Mouse (Mus musculus): Measurements from ENCODE around the gene Zmynd10.
"Not testable (repeated sequence)": the region's sequence is repeated elsewhere in the genome, so short reads cannot be mapped to it uniquely, and the experiment has no call there.

Zmynd10 gene

DNA sequence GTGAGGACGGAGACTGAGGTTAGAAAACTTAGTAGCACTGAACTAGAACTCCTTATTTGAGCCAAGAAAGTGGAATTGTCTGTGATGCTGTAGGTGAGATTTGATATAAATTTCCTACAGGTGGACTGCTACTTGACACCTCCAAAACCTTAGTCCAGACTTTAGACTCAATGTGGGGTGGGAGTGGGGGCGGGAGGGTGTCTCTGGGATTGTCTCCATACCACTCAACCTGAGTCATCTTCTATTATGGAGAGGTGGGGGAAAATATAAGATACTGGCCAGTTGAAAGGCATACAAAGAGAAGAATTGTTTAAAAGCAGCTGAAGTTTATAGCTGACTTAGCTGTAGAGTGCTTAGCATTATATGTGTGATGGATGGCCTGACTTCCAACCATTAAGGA, 8.6 kb downstream of the Zmynd10 start:
- no peak for DNase-seq (ENCODE audit: low read depth, low spot score)

DNA sequence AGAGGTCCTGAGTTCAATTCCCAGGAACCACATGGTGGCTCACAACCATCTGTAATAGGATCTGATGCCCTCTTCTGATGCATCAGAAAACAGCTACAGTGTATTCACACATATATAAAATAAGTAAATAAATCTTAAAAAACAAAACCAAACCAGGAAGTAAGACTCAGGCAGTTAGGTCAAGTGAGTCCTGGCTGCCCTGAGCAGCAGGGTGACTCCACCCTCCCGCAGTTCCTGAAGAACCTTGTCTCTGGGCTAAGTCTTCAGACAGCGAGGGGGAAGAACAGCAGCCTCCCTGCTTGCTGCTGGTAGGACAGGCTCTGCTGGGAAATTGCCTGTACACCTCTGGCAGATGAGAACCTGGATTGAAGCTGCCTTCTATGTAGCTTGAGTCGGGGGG, 9.2 kb downstream of the Zmynd10 start:
- no peak for DNase-seq (ENCODE audit: low read depth, low spot score)

DNA sequence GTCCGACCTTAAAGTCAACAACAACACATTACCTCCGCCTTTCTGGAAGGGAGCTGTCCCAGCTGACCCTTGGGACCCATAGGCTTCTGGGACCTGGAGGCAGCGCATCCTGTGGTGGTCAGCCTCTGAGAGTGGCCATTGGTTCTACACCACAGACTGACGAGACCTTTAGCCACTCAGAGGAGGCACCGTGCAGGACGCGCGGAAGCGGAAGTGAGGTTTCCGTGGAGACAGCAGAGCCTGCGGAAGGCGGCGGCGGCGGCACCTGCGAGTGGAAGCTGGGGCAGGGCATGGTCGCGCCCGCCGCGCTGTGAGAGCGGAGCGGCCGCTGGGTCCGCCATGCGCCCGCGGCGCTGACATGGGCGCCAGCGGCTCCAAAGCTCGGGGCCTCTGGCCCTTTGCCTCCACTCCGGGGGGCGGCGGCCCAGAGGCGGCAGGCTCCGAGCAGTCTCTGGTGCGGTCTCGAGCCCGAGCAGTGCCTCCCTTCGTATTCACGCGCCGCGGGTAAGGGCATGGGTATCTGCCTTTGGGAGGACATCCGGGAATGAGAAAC, 16.0 kb downstream of the Zmynd10 start, which contains the start of gene Tusc2:
Tusc2 (plus strand) TSS at position 227 of the 553 bp plus-strand sequence.
- DNase-seq (ENCODE audit: low read depth, low spot score) = peak; percentile 96

DNA sequence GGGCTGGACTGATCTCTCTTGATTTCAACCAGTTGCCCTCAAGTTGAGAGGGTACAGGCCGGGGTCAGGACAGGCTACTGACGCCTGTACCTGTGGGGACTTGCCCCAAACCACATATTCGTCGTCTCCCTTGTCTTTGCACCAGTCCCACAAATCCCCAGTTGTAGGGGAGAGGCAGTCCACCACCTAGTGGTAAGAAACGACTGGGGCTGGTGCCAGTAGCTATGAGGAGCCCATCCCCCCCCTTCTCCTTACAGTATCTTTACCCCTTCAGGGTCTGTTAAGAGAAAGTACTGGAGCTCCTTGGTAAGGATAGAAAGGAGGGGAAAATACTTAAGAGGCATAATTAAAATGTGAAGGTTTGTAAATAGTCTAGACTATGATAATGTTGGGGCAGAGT, 18.5 kb downstream of the Zmynd10 start:
- DNase-seq (ENCODE audit: low read depth, low spot score) = not testable (repeated sequence)

DNA sequence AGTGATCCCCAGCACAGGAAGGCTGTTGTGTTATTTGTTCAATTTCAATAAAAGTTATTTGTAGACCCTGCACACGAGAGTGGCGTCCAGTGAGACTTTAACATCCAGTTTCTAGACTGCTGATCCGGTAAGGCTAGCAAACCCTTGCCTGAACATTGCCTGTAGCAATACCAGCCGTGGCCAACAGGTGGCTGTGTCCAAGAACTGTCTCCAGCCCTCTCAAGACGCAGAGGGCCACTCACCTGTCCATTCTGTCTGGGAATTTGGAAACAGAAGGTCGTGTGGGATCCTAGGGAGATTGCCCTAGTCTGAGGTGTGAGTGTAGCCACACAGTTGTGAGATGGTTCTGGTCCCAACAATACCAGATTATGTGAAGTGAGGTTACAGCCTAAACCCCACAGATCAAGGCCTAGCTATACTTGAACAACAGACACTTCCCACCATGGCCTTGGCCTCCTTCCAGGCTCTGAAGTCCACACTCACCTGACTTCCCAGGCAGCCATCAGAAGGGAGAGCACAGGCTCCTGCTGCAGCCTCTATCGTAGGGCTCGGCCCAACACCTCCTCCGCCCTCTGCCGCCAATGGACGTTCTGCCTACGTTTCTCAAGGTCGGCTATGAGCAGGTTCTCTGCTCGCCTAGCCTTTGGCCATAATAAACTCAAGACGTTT, 19.1 kb downstream of the Zmynd10 start:
- peak; percentile 78 for DNase-seq (ENCODE audit: low read depth, low spot score)

DNA sequence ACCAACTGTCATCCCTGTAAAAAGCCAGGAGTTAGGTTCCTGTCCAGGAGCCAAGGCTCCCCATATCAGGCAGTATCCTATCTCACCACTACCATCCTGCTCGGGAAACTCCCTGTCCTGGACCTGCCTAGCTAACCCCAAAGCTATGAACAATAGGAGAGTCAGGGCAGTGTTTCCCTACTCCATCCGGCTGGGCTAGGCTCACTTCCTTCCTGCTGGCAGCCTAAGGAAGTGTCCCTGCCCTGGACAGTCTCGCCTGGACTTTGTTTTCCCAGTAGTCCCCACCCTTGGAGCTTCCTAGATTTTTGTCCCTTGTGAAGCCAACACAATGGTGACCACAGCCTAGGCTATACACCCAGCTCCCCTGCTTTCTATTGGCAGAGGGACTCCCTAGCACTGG, 19.8 kb downstream of the Zmynd10 start:
- DNase-seq (ENCODE audit: low read depth, low spot score) = no peak

DNA sequence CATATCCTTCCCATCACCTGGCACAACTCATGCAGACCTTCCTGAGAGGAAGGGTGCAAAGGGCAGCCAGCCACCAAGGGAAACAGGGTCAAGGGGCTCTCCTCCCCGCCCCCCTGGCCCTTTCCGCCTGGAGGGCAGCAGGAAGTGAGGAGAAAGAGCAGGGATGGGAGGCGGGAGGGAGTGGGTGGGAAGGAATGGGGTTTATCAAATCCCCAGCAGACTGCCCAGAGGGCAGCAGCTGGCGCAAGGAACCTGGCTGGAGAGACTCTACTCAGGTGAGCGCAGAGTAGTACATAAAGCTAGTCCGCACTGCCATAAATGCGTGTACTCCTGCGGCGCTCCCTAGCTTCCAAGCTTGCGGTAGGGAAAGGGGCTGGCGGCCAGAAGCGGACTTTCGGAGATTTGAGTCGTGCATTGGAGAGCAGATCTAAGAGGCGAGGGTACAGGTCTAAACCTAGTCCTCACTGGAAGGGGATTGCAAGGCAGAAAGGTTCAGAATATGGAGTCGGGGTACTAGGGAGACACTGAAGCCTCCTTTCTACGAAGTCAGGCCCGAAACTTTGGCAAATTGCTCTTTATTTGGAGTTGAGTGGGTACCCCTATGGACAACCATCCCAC, 20.7 kb downstream of the Zmynd10 start, which contains the start of gene Hyal2:
Hyal2 (plus strand) TSS at position 244 of the 618 bp plus-strand sequence.
- no peak for DNase-seq (ENCODE audit: low read depth, low spot score)

DNA sequence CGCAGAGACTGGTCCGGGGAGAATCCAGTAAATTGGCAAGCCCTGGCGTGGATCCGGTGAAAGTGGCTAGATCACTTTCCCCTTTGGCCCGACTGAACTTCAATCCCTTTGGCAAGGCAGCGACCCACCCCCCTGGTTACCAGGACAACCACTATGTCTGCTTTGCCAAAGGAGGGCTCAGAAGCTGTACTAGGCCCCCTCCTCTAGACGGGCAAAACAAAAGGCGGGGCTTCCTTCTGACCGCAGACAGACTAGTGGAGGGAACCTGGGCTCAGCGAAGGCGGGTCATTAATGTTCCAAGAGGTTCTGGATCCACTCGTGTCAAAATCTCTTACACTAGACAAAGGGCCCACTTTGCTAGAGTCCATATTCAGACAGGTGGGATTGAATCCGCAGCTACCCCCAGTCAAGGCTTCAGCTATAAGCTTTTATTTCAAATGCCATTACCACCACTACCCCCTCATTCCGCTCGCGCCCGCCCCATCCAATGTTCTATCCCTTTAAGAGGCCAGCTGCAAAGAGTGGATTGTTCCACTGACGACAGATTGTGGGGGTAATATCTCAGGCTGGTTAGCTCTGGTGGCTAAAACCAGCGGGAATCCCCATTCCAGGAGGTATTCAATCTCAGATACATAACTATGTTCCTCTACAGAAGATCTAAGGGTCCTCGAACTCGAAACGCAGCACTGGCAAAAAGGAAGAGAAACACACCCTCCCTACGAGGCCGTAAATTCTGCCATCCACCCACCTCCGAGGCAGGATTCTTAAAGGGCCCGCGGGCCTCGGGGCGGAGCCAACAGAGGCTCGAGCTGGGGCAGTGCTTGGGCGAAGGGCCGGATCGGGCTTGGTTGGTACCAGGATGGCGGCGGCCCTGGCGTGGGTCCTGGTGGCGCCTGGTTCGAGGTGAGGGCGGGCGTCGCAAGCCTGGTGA, 21.5 kb downstream of the Zmynd10 start:
- peak; percentile 95 for DNase-seq (ENCODE audit: low read depth, low spot score)

DNA sequence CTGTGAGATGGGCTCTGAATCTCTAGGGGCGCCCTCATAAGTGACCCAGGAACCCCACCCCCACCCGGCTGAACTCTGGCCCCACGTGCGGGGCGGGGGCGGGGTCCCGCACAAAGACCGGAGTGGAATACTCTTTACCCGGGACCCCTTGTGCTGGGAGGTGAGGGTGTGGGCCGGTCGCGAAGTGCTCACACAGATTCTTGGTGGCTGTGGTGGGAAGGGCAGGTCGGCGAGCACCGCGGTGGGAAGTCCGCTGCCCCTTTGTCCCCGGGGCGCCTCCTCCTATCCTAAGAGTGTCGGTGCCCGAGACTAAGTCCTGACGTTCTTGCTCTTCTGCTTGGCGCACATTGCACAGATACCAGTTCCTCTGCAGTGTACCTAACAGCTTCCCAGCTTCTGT, 22.2 kb downstream of the Zmynd10 start:
- DNase-seq (ENCODE audit: low read depth, low spot score) = no peak

DNA sequence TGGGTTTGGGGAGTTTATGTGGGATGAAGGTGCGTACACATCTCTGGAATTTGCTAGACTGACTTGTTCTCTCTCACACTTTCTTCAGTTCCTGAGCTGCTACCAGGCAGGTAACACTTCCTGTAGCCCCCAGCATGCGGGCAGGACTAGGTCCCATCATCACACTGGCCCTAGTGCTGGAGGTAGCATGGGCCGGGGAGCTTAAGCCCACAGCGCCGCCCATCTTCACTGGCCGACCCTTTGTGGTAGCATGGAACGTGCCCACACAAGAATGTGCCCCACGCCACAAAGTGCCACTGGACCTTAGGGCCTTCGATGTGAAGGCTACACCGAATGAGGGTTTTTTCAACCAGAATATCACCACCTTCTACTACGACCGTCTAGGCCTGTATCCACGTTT, 22.9 kb downstream of the Zmynd10 start:
- DNase-seq (ENCODE audit: low read depth, low spot score) = no peak

DNA sequence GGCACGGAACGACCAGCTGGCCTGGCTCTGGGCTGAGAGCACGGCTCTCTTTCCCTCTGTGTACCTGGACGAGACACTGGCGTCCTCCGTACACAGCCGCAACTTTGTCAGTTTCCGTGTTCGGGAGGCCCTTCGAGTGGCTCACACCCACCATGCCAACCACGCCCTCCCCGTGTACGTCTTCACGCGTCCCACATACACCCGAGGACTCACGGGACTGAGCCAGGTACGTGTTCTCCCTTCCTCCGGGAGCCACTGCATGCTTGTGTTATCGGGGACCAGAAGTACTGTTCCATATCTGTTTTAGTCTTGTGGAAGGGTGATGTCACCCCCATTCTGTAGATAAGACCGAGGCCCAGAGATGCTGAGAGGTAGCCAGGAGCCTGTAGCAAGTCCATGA, 23.7 kb downstream of the Zmynd10 start:
- DNase-seq (ENCODE audit: low read depth, low spot score) = no peak

DNA sequence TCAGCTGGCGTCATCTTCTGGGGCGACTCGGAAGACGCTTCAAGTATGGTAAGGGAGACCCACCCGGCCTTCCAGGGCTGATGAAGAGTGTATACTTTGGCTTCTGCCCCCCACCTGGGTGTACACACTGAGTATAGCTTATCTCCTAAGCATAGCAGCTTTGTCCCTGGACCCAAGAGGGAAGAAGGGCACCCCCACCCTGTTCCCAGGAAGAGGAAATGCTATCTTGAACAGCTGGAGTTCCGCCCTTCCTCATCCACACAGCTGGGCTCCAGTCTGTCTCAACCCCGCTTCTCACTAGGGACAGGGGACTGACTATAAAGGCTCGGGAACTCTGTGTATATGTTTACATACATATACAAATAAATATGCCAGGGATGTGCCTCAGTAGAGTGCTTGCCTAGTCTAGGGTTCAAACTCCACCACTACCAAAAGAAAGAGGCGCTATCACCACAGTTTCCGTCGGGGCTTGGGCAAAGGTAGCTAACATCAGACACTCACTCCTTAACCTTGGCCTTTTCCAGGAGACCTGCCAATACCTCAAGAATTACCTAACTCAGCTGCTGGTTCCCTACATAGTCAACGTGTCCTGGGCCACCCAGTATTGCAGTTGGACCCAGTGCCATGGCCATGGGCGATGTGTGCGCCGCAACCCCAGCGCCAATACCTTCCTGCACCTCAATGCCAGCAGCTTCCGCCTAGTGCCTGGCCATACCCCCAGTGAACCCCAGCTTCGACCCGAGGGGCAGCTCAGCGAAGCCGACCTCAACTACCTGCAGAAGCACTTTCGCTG, 24.6 kb downstream of the Zmynd10 start:
- no peak for DNase-seq (ENCODE audit: low read depth, low spot score)

DNA sequence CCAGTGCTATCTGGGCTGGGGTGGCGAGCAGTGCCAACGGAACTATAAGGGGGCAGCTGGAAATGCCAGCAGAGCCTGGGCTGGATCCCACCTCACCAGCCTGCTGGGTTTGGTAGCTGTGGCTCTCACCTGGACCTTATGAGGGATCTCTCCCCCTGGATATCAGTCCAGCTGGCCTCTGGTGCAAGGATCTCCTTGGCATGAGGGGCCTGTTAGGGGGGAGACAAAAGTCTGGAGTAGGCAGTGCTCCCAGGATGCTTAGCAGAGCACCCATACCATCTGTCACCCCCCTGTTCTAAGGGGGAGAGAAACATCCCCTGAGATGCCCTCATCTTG, 25.2 kb downstream of the Zmynd10 start:
- DNase-seq (ENCODE audit: low read depth, low spot score) = no peak

DNA sequence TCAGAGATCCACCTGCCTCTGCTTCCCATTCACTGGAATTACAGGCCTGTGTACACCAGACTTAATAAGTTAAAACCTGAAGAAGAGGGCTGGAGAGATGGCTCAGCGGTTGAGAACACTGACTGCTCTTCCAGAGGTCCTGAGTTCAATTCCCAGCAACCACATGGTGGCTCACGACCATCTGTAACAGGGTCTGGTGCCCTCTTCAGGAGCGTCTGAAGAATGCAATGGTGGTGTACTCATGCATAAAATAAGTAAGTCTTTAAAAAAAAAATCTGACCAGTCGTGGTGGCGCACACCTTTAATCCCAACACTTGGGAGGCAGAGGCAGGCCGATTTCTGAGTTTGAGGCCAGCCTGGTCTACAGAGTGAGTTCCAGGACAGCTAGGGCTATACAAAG, 26.7 kb downstream of the Zmynd10 start:
- peak; percentile 77 for DNase-seq (ENCODE audit: low read depth, low spot score)

DNA sequence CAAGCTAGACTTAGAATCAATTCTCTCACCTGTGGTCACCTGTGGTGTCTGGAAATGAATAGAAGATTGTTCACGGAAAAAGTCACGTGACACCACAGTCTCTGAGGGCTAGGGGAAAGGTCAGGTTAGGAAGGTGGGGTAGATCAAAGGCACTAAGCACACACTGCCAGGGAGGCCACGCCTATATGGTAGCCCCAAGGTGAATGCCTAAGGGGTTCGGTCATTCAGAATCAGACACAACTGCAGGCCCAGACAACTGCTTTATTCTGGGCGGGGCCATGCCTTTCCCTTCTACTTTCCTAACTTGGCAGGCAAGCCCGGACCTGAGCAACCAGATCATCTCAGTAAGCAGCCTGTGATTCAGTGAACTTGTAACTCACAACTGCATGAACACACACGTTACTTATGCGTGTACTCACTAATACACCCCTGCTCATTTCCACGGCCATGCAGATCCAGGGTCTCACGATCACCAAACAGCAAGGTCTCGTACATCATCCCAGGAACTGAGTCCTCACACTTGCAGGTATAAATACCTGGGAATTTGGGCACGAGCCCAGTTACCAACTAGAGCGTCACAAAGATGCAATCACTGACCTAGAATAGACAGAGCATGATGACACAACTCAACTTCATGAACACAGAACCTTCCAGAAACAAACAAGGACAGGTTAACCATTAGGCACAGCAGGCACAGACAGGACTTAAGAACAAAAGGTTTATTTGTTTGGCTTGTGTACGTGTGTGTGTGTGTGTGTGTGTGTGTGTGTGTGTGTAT, 28.7 kb downstream of the Zmynd10 start:
- DNase-seq (ENCODE audit: low read depth, low spot score) = peak; percentile 96

DNA sequence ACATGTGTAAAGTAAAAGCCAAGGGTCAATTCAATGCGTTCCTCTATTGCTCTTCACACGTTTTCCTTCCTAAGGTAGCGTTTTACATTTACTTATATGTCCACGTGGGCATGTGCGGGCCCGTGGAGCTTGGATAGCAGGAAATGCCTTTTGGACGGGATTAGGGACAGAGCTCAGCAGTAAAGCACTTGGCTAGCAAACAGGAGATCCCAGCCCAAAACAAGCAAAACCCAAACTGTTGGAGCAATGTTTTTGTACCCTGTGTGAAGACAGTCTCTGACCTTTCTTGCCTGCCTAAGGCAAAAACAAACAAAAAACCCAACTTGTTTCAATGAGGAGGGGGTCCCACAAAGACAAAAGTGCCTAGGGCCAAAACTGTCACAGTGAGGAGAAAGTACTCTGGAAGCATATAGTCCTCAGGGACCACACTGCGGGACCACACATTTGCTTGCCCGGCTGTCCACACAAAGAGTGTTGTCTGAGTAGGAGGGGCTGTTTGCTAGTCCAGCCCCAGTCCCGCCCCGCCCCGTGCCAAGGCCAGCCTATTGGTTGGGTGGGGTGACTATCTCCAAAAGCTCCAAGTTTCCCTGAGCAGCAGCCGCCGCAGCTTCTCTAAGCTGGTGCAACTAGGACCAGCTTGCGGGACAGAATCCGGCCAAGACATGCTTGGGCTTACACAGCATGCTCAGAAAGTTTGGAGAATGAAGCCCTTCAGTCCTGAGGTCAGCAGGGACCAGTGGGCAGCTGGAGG, 29.4 kb downstream of the Zmynd10 start, which contains the start of gene Hyal1:
Hyal1 (plus strand) TSS at position 571 of the 751 bp plus-strand sequence.
- peak; percentile 96 for DNase-seq (ENCODE audit: low read depth, low spot score)

DNA sequence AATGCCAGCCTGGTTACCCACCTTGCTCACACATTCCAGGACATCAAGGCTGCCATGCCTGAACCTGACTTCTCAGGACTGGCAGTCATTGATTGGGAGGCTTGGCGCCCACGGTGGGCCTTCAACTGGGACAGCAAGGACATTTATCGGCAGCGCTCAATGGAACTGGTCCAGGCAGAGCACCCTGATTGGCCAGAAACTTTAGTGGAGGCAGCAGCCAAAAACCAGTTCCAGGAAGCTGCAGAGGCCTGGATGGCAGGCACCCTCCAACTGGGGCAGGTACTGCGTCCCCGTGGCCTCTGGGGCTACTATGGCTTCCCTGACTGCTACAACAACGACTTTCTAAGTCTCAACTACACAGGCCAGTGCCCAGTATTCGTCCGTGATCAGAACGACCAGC, 30.8 kb downstream of the Zmynd10 start:
- DNase-seq (ENCODE audit: low read depth, low spot score) = no peak

DNA sequence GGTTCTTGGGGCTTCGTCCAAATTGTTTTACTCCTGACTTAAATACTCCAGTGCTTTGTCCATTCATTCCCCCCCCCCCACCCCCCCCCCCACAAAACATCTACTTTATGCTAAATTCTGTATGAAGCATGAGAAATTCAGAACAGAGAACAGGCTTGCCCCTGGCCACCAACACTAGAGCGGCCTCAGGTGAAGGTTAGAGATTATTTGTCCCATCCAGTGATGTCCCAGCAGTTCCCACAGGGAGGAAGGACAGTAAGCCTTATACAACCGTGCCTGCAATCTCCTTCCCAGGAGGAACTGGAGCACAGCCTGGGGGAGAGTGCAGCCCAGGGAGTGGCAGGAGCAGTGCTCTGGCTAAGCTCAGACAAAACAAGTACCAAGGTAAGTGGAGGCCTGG, 31.5 kb downstream of the Zmynd10 start, which contains the start of gene Naa80:
Naa80 (plus strand) TSS at position 301 of the 400 bp plus-strand sequence.
- DNase-seq (ENCODE audit: low read depth, low spot score) = no peak

DNA sequence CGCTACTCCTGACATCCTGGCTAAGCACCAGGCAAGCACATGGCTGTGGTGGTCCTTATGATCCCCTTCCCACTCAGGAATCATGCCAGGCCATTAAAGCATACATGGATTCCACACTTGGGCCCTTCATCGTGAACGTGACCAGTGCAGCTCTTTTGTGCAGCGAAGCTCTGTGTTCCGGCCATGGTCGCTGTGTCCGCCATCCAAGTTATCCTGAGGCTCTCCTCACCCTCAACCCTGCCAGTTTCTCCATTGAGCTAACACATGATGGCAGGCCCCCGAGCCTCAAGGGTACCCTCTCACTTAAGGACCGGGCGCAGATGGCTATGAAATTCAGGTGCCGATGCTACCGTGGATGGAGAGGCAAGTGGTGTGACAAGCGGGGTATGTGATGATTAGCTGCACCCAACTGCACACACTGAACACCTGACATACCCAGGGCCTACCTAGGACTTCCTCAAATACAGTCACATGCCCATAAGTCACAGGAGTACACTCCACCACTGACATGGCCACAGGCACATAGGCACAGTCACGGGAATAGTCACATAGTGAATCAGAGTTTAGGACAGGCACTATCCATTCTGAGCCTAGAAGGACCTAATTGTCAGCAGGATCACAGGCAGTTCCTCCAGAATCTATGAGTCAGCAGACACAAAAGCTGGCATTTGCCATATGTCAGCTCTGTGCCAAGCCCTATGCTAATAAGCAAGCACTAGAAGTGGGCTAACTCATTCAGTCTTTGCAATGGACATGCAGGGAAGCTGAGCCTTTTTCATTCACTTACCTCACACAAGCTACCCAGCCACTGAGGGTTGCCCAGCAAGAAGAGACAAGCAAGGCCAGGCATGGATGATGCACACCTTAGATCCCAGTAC, 32.2 kb downstream of the Zmynd10 start:
- no peak for DNase-seq (ENCODE audit: low read depth, low spot score)
